Mouse (Mus musculus): ENCODE results near the gene Adtrp. TPM values are rescaled to one million over a fixed set of nuclear protein-coding genes. Genes with fewer than 3 reads are reported as not detected.

Gene Adtrp
- polyA plus RNA-seq, 1 experiment from 2014 or later = 0.61 TPM

- DNase-seq (ENCODE audit: low spot score) (no peak), ATAC-seq (no peak)
Measured at GRCm38 (mm10) chr13:41817583-41817982, 29.9 kb downstream of the Adtrp start.

GRCm38 (mm10) chr13:41816643-41817042, 30.8 kb downstream of the Adtrp start:
- no peak for ATAC-seq
- DNase-seq (ENCODE audit: low spot score) = no peak
- Histone ChIP-seq H3K4me3 (ENCODE audit: low read depth, low read length) (no peak overlapping the region), H3K36me3 (ENCODE audit: insufficient read depth, low read length) (no peaks in the 10 kb centered on the region), H3K27ac (ENCODE audit: low read length) (no peak overlapping the region), H3K9ac (replicated peaks; ENCODE audit: low read depth) (no peak overlapping the region), H3K4me1 (ENCODE audit: insufficient read depth, low read depth, low read length) (no peaks in the 10 kb centered on the region), H3K27me3 (replicated peaks; ENCODE audit: insufficient read depth, low read length) (no peaks in the 10 kb centered on the region), H3K4me2 (replicated peaks; ENCODE audit: low read depth, low read length) (no peak overlapping the region), H3K9me3 (ENCODE audit: low read length) (no peaks in the 10 kb centered on the region)
- TF ChIP-seq EP300 (IDR thresholded peaks at IDR 0.05) (no peak), CTCF (IDR thresholded peaks at IDR 0.05) (no peak)
- 90% methylated on average over 4 of the region's 4 CpGs for WGBS

More at GRCm38 (mm10) chr13:41817583-41817982, 29.9 kb downstream of the Adtrp start:
- no peak for TF ChIP-seq EP300 (IDR thresholded peaks at IDR 0.05)
- TF ChIP-seq CTCF (IDR thresholded peaks at IDR 0.05) = no peak
- Histone ChIP-seq H3K4me1 (ENCODE audit: insufficient read depth, low read depth, low read length) (no peaks in the 10 kb centered on the region), H3K4me3 (ENCODE audit: low read depth, low read length) (no peak overlapping the region), H3K9ac (replicated peaks; ENCODE audit: low read depth) (no peak overlapping the region), H3K9me3 (ENCODE audit: low read length) (no peaks in the 10 kb centered on the region), H3K27ac (ENCODE audit: low read length) (no peak overlapping the region), H3K4me2 (replicated peaks; ENCODE audit: low read depth, low read length) (no peak overlapping the region), H3K27me3 (replicated peaks; ENCODE audit: insufficient read depth, low read length) (no peaks in the 10 kb centered on the region), H3K36me3 (ENCODE audit: insufficient read depth, low read length) (no peaks in the 10 kb centered on the region)
- 55% methylated on average over 4 of the region's 4 CpGs for WGBS

- Histone ChIP-seq H3K9me3 (ENCODE audit: low read length) (no peaks in the 10 kb centered on the region), H3K4me2 (replicated peaks; ENCODE audit: low read depth, low read length) (no peak overlapping the region), H3K27ac (ENCODE audit: low read length) (no peak overlapping the region), H3K4me3 (ENCODE audit: low read depth, low read length) (no peak overlapping the region), H3K27me3 (replicated peaks; ENCODE audit: insufficient read depth, low read length) (no peaks in the 10 kb centered on the region), H3K4me1 (ENCODE audit: insufficient read depth, low read depth, low read length) (no peaks in the 10 kb centered on the region), H3K9ac (replicated peaks; ENCODE audit: low read depth) (no peak overlapping the region), H3K36me3 (ENCODE audit: insufficient read depth, low read length) (no peaks in the 10 kb centered on the region)
- WGBS = 81% methylated on average over 7 of the region's 7 CpGs
- DNase-seq (ENCODE audit: low spot score) (no peak), ATAC-seq (no peak)
- no peak for TF ChIP-seq CTCF (IDR thresholded peaks at IDR 0.05)
- no peak for TF ChIP-seq EP300 (IDR thresholded peaks at IDR 0.05)
Measured at GRCm38 (mm10) chr13:41810776-41811175, 36.7 kb downstream of the Adtrp start.

- Histone ChIP-seq H3K9me3 (ENCODE audit: low read length) (no peaks in the 10 kb centered on the region), H3K9ac (replicated peaks; ENCODE audit: low read depth) (no peak overlapping the region), H3K36me3 (ENCODE audit: insufficient read depth, low read length) (no peaks in the 10 kb centered on the region), H3K27me3 (replicated peaks; ENCODE audit: insufficient read depth, low read length) (no peaks in the 10 kb centered on the region), H3K4me3 (ENCODE audit: low read depth, low read length) (no peak overlapping the region), H3K4me2 (replicated peaks; ENCODE audit: low read depth, low read length) (no peak overlapping the region), H3K27ac (ENCODE audit: low read length) (no peak overlapping the region), H3K4me1 (ENCODE audit: insufficient read depth, low read depth, low read length) (no peaks in the 10 kb centered on the region)
- no peak for TF ChIP-seq EP300 (IDR thresholded peaks at IDR 0.05)
- TF ChIP-seq CTCF (IDR thresholded peaks at IDR 0.05) = no peak
- 72% methylated on average over 4 of the region's 4 CpGs for WGBS
- DNase-seq (ENCODE audit: low spot score) (no peak), ATAC-seq (no peak)
Measured at GRCm38 (mm10) chr13:41807815-41808214, 39.7 kb downstream of the Adtrp start.

- no peak for TF ChIP-seq CTCF (IDR thresholded peaks at IDR 0.05)
- TF ChIP-seq EP300 (IDR thresholded peaks at IDR 0.05) = no peak
- Histone ChIP-seq H3K4me3 (ENCODE audit: low read depth, low read length) (no peak overlapping the region), H3K4me2 (replicated peaks; ENCODE audit: low read depth, low read length) (no peak overlapping the region), H3K9ac (replicated peaks; ENCODE audit: low read depth) (no peak overlapping the region), H3K27ac (ENCODE audit: low read length) (no peak overlapping the region), H3K36me3 (ENCODE audit: insufficient read depth, low read length) (no peaks in the 10 kb centered on the region), H3K4me1 (ENCODE audit: insufficient read depth, low read depth, low read length) (no peaks in the 10 kb centered on the region), H3K27me3 (replicated peaks; ENCODE audit: insufficient read depth, low read length) (no peaks in the 10 kb centered on the region), H3K9me3 (ENCODE audit: low read length) (no peaks in the 10 kb centered on the region)
- 86% methylated on average over 4 of the region's 4 CpGs for WGBS
- ATAC-seq = no peak
- no peak for DNase-seq (ENCODE audit: low spot score)
Measured at GRCm38 (mm10) chr13:41807300-41807699, 40.2 kb downstream of the Adtrp start.

- no peaks in the 10 kb centered on the region; the same call in 1 of the 2 replicates for H3K4me1 ChIP-seq (ENCODE audit: insufficient read depth, low read depth, low read length)
- H3K4me3 ChIP-seq (ENCODE audit: low read depth, low read length) = no peak overlapping the region
- no peak overlapping the region for H3K9ac ChIP-seq (replicated peaks; ENCODE audit: low read depth)
- H3K4me2 ChIP-seq (replicated peaks; ENCODE audit: low read depth, low read length) = no peak overlapping the region
- no peak for TF ChIP-seq EP300 (IDR thresholded peaks at IDR 0.05)
- no peak for TF ChIP-seq CTCF (IDR thresholded peaks at IDR 0.05)
- no peaks in the 10 kb centered on the region for H3K36me3 ChIP-seq (ENCODE audit: insufficient read depth, low read length)
- DNase-seq (ENCODE audit: low spot score) (no peak), ATAC-seq (no peak)
- H3K27me3 ChIP-seq (replicated peaks; ENCODE audit: insufficient read depth, low read length) = no peaks in the 10 kb centered on the region
- no peak overlapping the region for H3K27ac ChIP-seq (ENCODE audit: low read length)
- H3K9me3 ChIP-seq (ENCODE audit: low read length) = no peaks in the 10 kb centered on the region
- WGBS = 78% methylated on average over 7 of the region's 7 CpGs
Measured at GRCm38 (mm10) chr13:41805138-41805820, 42.2 kb downstream of the Adtrp start.

All from lung, postnatal 0 days (tissue).